Mouse (Mus musculus): Measurements from ENCODE around the gene Dync1h1. TPM values are rescaled to one million over a fixed set of nuclear protein-coding genes. Genes with fewer than 3 reads are reported as not detected.

Dync1h1 gene
- total and polyA plus RNA-seq, 3 experiments: 24.9 to 114 (median 80.1) TPM

DNA sequence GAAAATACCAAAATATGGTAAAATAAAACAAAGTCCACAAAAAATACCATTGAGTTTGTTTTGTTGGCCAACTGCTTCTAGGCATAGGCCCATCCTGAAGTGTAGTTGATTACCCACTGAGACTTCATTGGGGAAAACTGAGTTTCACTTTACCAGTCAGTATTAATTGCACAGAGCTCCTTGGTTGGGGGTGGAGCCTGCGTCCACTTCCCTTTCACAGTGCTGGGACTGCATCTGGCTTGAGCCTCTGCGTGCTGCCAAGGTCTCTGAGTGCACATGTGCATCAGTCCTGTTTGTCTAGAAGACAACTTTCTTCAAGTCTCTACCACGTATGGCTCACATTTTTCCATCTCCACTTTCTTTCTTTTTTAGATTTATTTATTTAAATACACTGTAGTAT lies 4.9 kb downstream of the Dync1h1 start:
- peaks cover 12 to 63% of the 10 kb centered on the region in 2 experiments for H3K4me1 ChIP-seq (ENCODE audit: control insufficient read depth in 1 of 2, insufficient read depth in 2 of 2)
- peaks cover 4 to 27% of the 10 kb centered on the region in 2 experiments for H3K36me3 ChIP-seq (replicated peaks in 1 of 2; ENCODE audit: control insufficient read depth in 1 of 2, insufficient read depth in 1 of 2, low read length in 1 of 2)
- no peak overlapping the region for H3K4me2 ChIP-seq (ENCODE audit: insufficient read depth, low read depth, poor library complexity, severe bottlenecking)
- H3K27ac ChIP-seq (ENCODE audit: insufficient read depth, low read depth): no peak overlapping the region
- H3K4me3 ChIP-seq (replicated peaks in 1 of 3; ENCODE audit: low read depth in 2 of 3, low read length in 2 of 3, poor library complexity in 1 of 3): no peak overlapping the region
- in situ Hi-C loops (cut with MboI; ENCODE audit: low pct_ligation_motif_present, low pct_unique_long_range_greater_than_20kb, low sequenced_read_pairs): loop anchor here (5.0 kb wide), 1 partner anchor 236 kb away; the partner anchor contains the start of gene Mok
- H3K9ac ChIP-seq (ENCODE audit: insufficient read depth, low read depth): no peak overlapping the region
- dilution Hi-C loops (cut with MboI; ENCODE audit: extremely low pct_ligation_motif_present, extremely low pct_unique_long_range_greater_than_20kb, low sequenced_read_pairs): no loop called here
- no peak for TF ChIP-seq ZMIZ1 (IDR thresholded peaks at IDR 0.05; ENCODE audit: low read depth, low read length)
- no peak for TF ChIP-seq USF2 (conservative IDR thresholded peaks at IDR 0.05; ENCODE audit: low read depth, low read length)
- no peak for TF ChIP-seq MXI1 (IDR thresholded peaks at IDR 0.05; ENCODE audit: low read depth, low read length)
- TF ChIP-seq MEF2A (IDR thresholded peaks at IDR 0.05; ENCODE audit: borderline replicate concordance, low read depth, low read length): no peak
- no peak for TF ChIP-seq USF1 (IDR thresholded peaks at IDR 0.05; ENCODE audit: low read depth, low read length)
- no peak for TF ChIP-seq CHD1 (IDR thresholded peaks at IDR 0.05; ENCODE audit: low read depth, low read length)
- TF ChIP-seq NELFE (IDR thresholded peaks at IDR 0.05; ENCODE audit: low read depth, low read length): no peak
- TF ChIP-seq ZKSCAN1 (IDR thresholded peaks at IDR 0.05; ENCODE audit: borderline replicate concordance, low read depth, low read length): no peak
- H3K79me2 ChIP-seq (replicated peaks; ENCODE audit: control insufficient read depth, extremely low read depth, insufficient read depth, poor library complexity, severe bottlenecking): peaks cover 54% of the 10 kb centered on the region
- H3K9me3 ChIP-seq (replicated peaks; ENCODE audit: low read length): no peaks in the 10 kb centered on the region
- DNase-seq (ENCODE audit: extremely low read depth): peak; percentile 72
- no peaks in the 10 kb centered on the region for H3K27me3 ChIP-seq (replicated peaks)

DNA sequence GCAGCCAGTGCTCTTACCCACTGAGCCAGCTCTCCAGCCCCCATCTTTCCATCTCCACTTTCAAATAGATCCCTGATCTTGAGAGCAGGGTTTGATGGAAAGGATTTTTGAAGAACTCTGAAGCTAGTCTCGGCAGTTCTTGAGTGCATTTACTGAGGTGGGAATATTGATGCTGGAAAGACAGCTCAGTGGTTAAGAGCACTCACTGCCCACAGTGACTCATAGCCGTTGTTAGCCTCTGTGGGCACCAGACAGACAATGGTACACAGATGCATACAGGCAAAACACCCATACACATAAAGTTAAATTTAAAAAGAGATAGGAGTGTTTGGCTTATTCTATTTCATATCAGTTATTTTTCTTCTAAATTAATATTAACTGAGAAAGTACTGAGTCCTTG lies 5.4 kb downstream of the Dync1h1 start:
- DNase-seq (ENCODE audit: extremely low read depth): no peak
- H3K9ac ChIP-seq (ENCODE audit: insufficient read depth, low read depth): no peak overlapping the region
- H3K27ac ChIP-seq (ENCODE audit: insufficient read depth, low read depth): no peak overlapping the region
- H3K79me2 ChIP-seq (replicated peaks; ENCODE audit: control insufficient read depth, extremely low read depth, insufficient read depth, poor library complexity, severe bottlenecking): peaks cover 57% of the 10 kb centered on the region
- no peak overlapping the region for H3K4me2 ChIP-seq (ENCODE audit: insufficient read depth, low read depth, poor library complexity, severe bottlenecking)
- peaks cover 4 to 30% of the 10 kb centered on the region in 2 experiments for H3K36me3 ChIP-seq (replicated peaks in 1 of 2; ENCODE audit: control insufficient read depth in 1 of 2, insufficient read depth in 1 of 2, low read length in 1 of 2)
- TF ChIP-seq MAZ (IDR thresholded peaks at IDR 0.05; ENCODE audit: low read depth, low read length): no peak
- no peak for TF ChIP-seq HCFC1 (IDR thresholded peaks at IDR 0.05; ENCODE audit: low read depth, low read length)
- in situ Hi-C loops (cut with MboI; ENCODE audit: low pct_ligation_motif_present, low pct_unique_long_range_greater_than_20kb, low sequenced_read_pairs): loop anchor here (5.0 kb wide), 1 partner anchor 236 kb away; the partner anchor contains the start of gene Mok
- H3K4me3 ChIP-seq (replicated peaks in 1 of 3; ENCODE audit: low read depth in 2 of 3, low read length in 2 of 3, poor library complexity in 1 of 3): no peak overlapping the region
- H3K27me3 ChIP-seq (replicated peaks): no peaks in the 10 kb centered on the region
- peaks cover 12 to 63% of the 10 kb centered on the region in 2 experiments for H3K4me1 ChIP-seq (ENCODE audit: control insufficient read depth in 1 of 2, insufficient read depth in 2 of 2)
- dilution Hi-C loops (cut with MboI; ENCODE audit: extremely low pct_ligation_motif_present, extremely low pct_unique_long_range_greater_than_20kb, low sequenced_read_pairs): no loop called here
- no peaks in the 10 kb centered on the region for H3K9me3 ChIP-seq (replicated peaks; ENCODE audit: low read length)

DNA sequence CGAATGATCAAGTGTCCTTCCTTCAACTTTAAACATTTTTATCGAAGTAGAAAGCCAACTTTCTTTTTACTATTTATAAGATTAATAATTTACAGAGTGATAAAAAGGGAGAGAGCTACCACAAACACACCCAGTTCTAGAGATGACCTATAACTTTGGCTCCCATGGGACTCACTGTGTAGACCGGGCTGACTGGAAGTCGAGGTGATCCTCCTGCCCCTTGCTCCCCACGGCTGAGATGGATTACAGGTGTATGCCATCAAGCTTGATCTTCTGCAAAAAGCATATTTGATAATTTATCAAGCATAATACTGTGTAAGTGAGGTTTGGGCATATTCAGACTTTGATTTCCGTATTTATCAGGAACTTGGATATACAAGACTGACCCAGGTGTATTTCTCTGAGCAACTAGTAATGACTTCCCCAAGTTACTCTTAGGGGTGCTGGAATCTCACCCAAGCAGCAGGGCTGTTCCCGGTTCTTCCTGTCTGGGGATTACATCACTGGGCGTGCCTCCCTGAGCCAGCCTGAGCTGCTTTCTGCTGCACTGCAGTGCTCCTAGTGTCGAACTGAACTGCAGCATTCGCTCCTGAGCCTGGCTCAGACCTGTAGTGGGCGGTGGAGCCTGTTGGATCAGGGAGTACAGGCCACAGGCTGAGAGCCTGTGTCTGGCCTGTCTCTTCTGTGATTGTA lies 7.4 kb downstream of the Dync1h1 start:
- Histone ChIP-seq H3K4me2 (ENCODE audit: insufficient read depth, low read depth, poor library complexity, severe bottlenecking) (no peak overlapping the region), H3K79me2 (replicated peaks; ENCODE audit: control insufficient read depth, extremely low read depth, insufficient read depth, poor library complexity, severe bottlenecking) (peaks cover 42% of the 10 kb centered on the region), H3K9me3 (replicated peaks; ENCODE audit: low read length) (no peaks in the 10 kb centered on the region), H3K4me3 (replicated peaks in 1 of 3; ENCODE audit: low read depth in 2 of 3, low read length in 2 of 3, poor library complexity in 1 of 3) (no peak overlapping the region), H3K27ac (ENCODE audit: insufficient read depth, low read depth) (no peak overlapping the region), H3K27me3 (replicated peaks) (no peaks in the 10 kb centered on the region), H3K36me3 (replicated peaks in 1 of 2; ENCODE audit: control insufficient read depth in 1 of 2, insufficient read depth in 1 of 2, low read length in 1 of 2) (peaks cover 17 to 48% of the 10 kb centered on the region in 2 experiments), H3K9ac (ENCODE audit: insufficient read depth, low read depth) (no peak overlapping the region), H3K4me1 (ENCODE audit: control insufficient read depth in 1 of 2, insufficient read depth in 2 of 2) (peaks cover 10 to 55% of the 10 kb centered on the region in 2 experiments)
- DNase-seq (ENCODE audit: extremely low read depth): peak; percentile 34
- dilution Hi-C loops (cut with MboI; ENCODE audit: extremely low pct_ligation_motif_present, extremely low pct_unique_long_range_greater_than_20kb, low sequenced_read_pairs): no loop called here
- no peak for TF ChIP-seq SIN3A (IDR thresholded peaks at IDR 0.05; ENCODE audit: low read length)
- TF ChIP-seq CTCF (conservative IDR thresholded peaks at IDR 0.05 in 1 of 2, IDR thresholded peaks at IDR 0.05 in 1 of 2; ENCODE audit: low read depth in 2 of 2, low read length in 2 of 2): peak in 1 of 2 experiments; percentile 26; a peak in 2 of 4 replicates
- in situ Hi-C loops (cut with MboI; ENCODE audit: low pct_ligation_motif_present, low pct_unique_long_range_greater_than_20kb, low sequenced_read_pairs): loop anchor here (5.0 kb wide), 1 partner anchor 234 kb away; the partner anchor contains the start of gene Mok

All from CH12.LX (cell line).